Mouse (Mus musculus) T-cell, adult 2 months (primary cell): ENCODE results near the gene Ccdc3.

Source experiments
- DNase-seq: peaks from one replicate; pipeline ENCODE4 v3.0.0; 2022; ENCODE audit warnings: low spot score

Gene Ccdc3

DNA sequence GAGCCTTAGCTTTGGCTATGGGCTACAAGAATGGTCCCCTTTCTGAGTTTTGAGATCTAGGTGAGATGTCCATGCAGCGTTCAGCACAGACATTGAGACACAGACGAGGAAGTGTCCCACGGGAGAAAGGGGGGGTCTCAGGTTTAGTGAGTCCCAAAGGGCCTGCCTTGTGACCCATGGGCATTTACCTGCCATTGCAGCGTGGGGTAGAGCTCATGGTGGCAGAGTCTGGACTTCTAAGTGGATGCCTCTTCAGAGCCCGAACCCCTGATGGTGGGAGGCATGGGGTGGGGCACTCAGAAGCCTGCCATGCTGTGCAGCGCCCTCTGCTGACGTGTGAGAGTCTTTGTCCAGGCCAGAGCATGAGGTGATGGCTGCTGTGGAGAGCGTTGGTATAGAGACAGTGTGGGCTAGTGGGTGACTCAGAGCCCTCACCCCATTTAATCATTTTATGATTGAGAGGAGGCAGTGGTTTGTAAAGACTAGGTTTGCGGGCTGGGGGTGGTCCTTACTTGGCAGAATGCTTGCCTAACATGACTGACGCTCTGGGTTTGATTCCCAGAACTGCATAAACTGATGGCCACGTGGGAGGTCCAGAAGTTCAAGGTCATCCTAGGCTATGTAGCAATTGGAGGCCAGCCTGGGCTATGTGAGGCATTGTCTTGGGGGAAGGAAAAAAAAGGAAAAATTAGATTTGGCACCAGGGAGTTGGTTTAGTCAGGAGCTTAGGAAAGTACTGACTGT, 23.6 kb downstream of the Ccdc3 start:
- no peak for DNase-seq

- no peak for DNase-seq
Measured at GRCm38 (mm10) chr2:5161908-5162674, 24.5 kb downstream of the Ccdc3 start.

DNA sequence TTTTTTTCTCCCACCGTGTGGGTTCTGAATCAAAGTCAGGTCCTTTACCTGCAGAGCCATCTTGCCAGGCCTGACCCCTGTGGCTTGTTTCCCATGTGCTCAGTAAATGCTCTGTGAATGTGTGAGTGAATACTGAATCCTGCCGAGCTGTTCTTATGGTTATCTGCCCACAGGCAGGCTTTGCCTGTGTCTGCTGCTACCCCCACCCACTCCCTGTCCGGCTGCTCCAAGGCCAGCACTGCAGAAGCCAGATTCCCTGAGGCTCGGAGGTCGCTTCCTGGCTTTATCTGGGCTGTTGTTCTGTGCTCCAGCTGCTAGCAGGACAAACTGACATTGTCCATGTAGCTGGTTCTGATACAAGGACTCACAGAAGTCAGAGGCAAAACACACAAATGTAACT, 25.2 kb downstream of the Ccdc3 start:
- DNase-seq: no peak

DNA sequence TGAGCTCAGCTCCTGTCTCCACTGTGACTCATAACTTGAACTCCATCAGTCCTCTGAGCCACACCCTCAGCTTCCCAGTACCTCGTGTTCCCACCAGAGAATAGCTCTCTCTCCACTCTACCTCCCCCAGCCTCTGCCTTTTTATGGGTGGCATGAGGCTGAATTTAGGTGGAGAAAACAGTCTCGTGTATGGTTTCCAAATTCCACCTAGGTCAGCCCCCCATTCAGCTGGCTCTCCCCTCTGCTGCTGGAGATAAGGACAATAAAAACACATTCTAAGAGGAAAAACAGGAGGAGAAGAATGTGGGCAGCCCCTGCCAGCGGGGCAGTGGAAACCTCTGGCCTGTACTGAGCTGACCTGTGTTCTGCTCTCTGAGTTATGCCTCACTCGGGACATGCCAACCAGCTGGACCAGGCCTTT, 28.4 kb downstream of the Ccdc3 start:
- no peak for DNase-seq

- no peak for DNase-seq
Measured at GRCm38 (mm10) chr2:5166796-5167195, 29.2 kb downstream of the Ccdc3 start.

- no peak for DNase-seq
Measured at GRCm38 (mm10) chr2:5170815-5171214, 33.2 kb downstream of the Ccdc3 start.

DNA sequence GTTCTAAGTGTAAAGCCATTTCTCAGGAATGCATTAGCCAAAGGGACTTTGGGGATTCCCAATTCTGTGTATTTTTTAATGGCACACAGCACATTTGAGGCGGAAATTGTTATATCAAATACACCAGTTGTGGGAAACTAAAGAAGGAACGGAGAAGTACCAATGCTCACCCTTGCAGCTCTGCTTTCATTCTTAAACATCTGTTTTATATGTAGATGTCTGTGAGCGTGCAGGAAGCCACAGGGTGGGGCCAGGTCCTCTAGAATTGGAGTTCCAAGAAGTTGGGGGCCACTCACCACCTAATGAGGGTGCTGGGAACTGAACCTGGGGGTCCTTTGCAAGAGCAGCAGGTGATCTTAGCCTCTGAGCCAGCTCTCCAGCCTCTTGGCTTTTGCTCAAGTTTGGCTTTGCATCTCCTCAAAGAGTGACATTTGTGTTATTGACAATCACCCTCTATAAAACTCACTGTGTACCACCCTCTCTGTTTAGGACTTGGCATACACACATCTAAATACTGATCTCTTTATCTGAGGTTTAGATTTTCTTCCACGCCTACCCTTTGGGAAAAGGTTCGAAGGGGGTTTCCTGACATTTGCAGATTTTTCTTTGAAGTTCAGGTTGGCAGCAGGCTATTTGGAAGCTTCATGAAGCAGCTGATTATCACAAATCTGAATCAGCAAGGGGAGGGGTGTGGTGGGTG, 33.9 kb downstream of the Ccdc3 start:
- DNase-seq: no peak

GRCm38 (mm10) chr2:5172773-5173172, 35.2 kb downstream of the Ccdc3 start:
- DNase-seq: no peak

GRCm38 (mm10) chr2:5174716-5175115, 37.1 kb downstream of the Ccdc3 start:
- no peak for DNase-seq

DNA sequence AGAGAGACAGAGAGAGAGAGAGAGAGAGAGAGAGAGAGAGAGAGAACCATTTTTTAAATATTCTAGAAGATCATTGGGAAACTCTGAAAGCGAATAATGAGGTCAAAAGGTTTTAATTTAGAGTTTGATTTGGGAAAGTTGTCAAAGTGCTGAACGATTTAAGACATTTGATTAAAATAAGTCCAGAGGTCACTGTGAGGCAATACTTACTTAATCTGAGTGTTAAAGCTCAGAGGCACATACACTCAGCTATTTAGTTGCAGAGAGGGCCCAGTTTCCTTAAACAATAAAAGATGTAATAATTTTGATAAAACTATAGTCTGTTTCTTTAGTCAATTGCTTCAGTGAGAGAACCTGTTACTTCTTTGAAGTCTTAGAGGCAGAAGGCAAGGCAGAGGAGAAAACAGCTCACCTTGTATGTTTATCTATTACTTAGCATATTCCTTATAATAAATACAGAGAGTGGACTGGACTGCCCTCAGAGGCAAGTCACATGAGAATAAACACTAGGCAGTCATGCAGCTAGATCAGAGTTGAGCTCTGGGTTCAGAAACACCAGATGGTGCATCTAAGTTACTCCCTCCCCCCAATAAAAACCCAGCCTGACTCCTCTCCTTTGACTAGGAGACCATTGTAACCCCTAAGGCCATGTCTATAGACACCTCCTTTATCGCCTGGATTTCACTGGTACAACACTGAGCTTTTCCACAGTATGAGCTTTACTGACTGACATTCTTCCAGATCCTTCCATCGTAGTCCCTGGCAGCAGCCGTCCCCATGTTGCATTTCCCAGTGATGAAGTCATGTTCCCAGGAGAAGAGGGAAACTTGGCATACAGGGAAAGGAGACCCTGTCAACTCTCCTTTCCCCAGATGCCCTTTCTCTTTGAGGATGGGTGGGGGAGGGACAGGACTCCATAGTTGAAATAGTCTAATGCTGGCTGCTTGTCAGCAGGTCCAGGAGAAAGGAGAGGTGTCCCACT, 44.2 kb downstream of the Ccdc3 start:
- DNase-seq: no peak

- DNase-seq: no peak
Measured at GRCm38 (mm10) chr2:5184166-5184565, 46.6 kb downstream of the Ccdc3 start.

- DNase-seq: no peak
Measured at GRCm38 (mm10) chr2:5185631-5186030, 48.1 kb downstream of the Ccdc3 start.

DNA sequence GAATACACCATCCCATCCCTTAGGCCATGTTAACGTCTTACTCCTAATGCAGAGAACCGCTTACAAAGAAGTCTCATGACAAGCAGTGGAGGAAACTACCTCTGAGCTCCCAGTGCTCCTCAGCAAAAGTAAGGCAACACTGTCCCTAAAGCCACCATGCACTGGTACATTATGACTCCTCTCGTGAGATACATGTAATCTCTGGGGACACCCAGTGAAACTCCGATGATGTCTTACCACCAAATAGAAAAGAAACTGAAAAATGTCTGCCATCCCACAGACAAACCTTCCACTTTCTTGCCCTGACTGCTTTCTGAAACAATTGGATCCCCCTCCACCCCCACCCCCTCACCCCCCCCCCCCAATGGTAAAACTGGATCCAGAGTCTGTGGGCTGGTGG, 54.6 kb downstream of the Ccdc3 start:
- DNase-seq: no peak

GRCm38 (mm10) chr2:5193071-5193470, 55.5 kb downstream of the Ccdc3 start:
- no peak for DNase-seq

DNA sequence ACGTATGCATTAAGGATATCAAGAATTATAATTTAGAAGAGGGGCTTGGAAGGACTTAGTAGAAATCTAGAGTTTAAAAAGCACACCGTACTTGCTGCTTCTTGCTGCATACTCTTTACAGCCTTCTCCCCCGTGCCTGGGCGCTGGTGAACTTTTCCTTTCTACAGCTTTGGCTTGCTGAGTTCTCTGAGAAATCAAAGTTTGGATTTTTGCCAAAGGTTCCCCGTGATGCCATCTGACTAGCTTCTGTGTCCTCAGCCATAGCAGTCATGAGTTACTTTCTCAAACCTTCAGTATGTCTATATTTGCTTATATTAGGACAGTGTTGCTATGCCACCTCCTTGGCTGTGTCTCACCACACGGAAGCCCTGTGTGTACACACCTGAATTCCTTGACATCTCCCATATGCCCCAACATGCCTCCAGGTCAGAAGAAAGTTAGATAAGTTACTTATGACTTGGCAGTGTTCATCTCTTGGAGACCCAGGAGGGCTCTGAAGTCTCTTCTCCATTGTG, 57.2 kb downstream of the Ccdc3 start:
- DNase-seq: no peak

- DNase-seq: no peak
Measured at GRCm38 (mm10) chr2:5197486-5197885, 59.9 kb downstream of the Ccdc3 start.

DNA sequence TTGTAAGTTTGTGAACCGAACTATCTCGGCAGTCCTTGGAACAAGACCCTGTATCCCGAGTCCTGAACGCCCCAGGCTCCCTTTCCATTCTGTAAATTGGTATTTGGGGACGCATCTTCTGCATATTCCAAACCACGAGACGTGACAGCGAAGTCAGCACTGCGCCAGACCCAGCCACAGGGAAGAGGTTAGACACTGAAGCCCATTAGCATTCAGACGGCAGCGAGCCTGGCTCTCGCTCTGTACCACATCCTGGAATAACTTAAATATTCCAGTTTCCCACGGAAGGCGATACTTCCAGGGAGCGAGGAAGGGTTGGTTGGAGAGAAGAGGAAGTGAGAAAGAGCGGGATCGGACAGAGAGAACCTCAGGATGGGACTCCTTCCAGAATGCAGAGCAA, 61.7 kb downstream of the Ccdc3 start:
- no peak for DNase-seq

- DNase-seq: no peak
Measured at GRCm38 (mm10) chr2:5200817-5201364, 63.3 kb downstream of the Ccdc3 start.

GRCm38 (mm10) chr2:5203146-5203545, 65.6 kb downstream of the Ccdc3 start:
- no peak for DNase-seq

GRCm38 (mm10) chr2:5204941-5205340, 67.4 kb downstream of the Ccdc3 start:
- DNase-seq: no peak

- DNase-seq: no peak
Measured at GRCm38 (mm10) chr2:5206651-5207050, 69.1 kb downstream of the Ccdc3 start.
